Mouse (Mus musculus): ENCODE measurements at regions not wholly inside any gene's neighbourhood (a gene's known extent, or its start where the extent isn't known, plus 50 kb on each side); places are given as distances from the start of the nearest gene placed in this dataset.

- no peak for DNase-seq (ENCODE audit: low spot score in 2 of 2)
Observed at GRCm38 (mm10) chr13:42507535-42507934, 172.9 kb upstream of the Phactr1 start.

- no peak for DNase-seq (ENCODE audit: low spot score in 2 of 2)
Observed at GRCm38 (mm10) chr13:42518686-42519085, 161.7 kb upstream of the Phactr1 start.

DNA sequence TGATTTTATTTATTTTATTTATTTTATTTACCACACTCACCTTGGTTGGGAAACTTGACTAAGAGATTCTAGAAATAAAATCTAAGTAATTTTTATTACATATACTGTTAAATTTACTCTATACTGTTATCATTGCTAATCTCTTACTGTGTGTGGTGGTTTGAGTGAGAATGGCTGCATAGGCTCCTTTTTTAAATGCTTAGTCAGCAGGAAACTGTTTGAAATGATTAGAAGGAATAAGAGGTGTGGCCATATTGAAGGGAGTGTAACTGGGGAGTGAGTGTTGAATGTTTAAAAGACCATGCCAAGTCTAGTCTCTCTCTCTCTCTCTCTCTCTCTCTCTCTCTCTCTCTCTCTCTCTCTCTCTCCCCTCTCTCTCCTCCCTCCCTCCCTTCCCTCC is 157.9 kb upstream of the Phactr1 start:
- no peak for DNase-seq (ENCODE audit: low spot score in 2 of 2)

DNA sequence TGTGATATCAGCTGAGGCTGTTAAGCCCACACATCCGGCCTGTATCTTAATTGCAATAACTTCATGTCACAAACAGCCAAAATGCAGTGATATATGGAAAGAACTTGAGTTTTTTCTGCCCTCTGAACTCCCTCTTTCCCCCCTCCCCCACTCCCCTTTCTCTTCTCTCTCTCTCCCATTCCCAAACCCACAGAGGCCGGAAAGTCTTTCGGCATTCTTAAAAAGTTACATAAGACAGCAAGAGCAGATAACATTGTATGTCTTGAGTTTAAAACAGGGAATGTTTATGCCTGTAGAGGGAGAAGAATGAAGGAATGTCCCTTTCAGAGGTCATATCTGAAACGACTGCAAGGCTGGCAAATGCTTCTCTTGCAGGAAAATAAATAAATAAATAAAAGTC is 154.3 kb upstream of the Phactr1 start:
- no peak for DNase-seq (ENCODE audit: low spot score in 2 of 2)

- no peak for DNase-seq (ENCODE audit: low spot score in 2 of 2)
Observed at GRCm38 (mm10) chr13:42526966-42527365, 153.5 kb upstream of the Phactr1 start.

DNA sequence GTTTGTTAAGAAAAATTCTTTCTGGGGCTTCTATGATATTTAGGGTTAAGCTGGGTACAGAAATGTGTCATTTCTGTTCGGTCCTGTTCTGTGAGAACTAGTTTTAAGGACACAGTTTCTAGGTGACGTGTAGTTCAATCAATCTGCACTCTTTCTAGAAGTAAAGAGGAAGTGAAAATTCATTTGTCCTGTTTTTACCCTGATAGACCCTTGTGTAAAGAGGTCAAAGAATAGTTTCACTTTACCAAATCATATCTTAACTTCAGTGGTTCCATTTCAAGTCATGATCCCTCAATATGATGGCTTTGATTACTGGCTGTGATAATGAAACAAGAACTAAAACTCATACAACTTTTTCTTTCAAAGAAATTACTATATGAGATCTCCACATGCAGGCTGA is 152.3 kb upstream of the Phactr1 start:
- no peak for DNase-seq (ENCODE audit: low spot score in 2 of 2)

GRCm38 (mm10) chr13:42536501-42537210 is 143.8 kb upstream of the Phactr1 start:
- DNase-seq (ENCODE audit: low spot score in 2 of 2): peak; percentile 40 to 54

DNA sequence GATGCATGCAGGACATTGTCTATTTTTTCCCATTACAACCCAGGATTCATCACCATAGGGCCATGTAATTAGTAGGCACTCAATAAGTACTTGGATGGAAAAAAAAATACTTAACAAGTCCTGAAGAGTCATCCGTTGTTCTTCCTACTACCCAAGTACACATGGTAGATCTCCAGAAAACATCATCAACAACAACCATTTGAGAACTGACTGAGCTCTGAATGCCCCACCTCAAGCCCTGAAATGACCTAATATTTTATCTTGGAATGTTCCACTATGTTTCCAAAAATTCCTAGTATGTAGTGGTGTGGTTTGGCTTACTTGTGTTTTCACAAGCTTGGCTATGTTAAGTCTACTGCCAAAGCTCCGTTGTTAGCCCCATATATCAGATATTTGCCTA is 142.4 kb upstream of the Phactr1 start:
- DNase-seq (ENCODE audit: low spot score in 2 of 2): no peak

- DNase-seq (ENCODE audit: low spot score in 2 of 2): no peak
Observed at GRCm38 (mm10) chr13:42544536-42545094, 135.8 kb upstream of the Phactr1 start.

DNA sequence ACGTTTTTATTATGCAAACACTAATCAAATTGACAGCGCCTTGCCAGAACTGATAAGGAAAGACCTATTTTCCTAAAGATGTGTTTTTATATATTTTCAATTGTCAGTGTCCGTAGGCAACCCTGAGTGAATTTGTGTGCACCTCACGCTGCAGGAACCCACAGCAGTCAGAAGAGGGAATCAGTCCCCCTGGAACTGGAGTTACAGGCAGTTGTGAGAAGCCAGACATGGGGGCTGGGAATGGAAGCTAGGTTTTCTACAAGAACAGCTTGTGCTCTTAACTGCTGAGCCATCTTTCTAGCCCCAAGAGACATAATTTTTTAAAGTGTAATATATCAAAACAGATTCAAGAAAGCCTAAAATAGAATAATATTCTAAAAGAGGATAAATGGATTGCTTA is 134.0 kb upstream of the Phactr1 start:
- DNase-seq (ENCODE audit: low spot score in 2 of 2): no peak

DNA sequence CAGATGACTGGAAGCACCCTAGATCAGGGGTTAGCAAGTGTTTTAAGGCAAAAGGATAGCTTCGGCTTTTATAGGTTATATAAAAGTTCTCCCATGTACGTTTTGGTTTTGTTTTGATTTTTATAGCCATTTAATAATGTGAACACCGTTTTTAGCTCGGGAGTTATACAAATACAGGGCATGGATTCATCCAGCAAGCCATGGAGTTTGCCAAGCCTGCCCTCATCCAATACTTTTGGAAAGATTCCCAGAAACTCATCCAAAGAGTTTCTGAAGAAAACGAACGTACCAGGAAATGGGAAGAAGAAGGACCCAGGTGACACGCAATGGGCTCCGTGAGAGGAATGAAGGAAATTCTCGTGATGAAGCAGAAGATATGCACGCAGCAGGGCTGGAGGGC is 133.6 kb upstream of the Phactr1 start:
- DNase-seq (ENCODE audit: low spot score in 2 of 2): peak in 1 of 2 experiments; percentile 11

DNA sequence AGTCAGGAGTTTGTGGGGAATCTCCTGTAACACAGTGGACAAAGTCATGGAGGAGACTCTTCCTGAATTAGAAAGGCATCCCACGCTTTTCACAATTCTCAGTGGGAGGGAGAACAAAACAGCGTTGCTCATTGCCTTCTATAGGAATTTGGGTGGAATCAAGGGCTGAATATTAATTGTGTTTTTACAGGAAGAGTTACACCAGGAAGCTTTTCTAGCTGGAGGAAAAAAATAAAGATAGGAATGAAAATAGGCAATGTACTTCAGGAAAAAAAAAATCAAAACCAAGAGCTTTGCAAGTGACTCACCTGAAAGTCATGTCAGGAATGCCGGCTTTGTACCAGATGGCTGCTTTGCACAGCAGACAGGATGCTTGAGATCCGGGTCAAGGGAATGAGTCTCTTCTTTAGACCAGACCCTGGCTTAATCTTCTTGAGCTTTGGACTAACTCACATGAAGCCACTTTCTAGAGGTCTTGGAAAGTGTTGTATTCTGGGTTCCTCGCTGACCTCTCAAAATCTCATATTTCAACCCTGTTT is 131.3 kb upstream of the Phactr1 start:
- no peak for DNase-seq (ENCODE audit: low spot score in 2 of 2)

DNA sequence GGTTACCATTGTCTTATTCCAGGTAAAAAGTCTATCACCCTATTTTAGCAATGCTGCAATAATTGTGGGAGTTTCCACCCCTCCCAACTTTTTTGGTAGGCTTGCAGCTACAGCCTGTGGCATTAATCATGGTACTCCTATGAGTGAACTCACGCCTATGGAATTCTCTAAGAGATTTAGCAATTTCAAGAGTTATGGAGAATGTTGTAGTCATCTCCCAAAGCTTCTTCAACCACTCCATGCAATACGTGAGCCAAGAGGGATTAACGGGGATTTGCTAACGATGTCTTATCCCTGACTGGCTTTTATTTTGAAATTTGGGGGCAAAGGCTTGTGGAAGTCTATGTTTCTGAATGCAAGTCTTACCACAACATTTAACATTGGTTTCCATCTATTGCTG is 125.5 kb upstream of the Phactr1 start:
- DNase-seq (ENCODE audit: low spot score in 2 of 2): no peak

- DNase-seq (ENCODE audit: low spot score in 2 of 2): no peak
Observed at GRCm38 (mm10) chr13:42558526-42558925, 121.9 kb upstream of the Phactr1 start.

DNA sequence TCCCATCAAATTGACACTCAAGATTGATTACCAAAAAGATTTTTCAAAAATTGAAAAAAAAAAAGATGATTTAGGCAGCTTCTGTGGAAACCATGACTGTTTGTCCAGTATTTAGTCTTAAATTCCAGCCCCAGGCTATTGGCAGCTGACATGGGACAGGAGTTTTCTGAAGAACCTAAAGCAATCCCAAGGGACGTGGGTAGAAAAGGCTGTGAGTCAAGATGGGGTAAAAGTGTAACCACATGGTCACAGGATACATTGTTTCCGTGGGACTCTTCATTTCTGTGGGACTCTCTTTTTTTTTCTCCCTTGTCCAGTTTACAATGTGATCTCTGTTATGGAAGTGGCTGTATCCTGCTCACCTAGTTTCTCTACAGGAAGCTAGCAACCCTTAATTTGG is 119.0 kb upstream of the Phactr1 start:
- no peak for DNase-seq (ENCODE audit: low spot score in 2 of 2)

DNA sequence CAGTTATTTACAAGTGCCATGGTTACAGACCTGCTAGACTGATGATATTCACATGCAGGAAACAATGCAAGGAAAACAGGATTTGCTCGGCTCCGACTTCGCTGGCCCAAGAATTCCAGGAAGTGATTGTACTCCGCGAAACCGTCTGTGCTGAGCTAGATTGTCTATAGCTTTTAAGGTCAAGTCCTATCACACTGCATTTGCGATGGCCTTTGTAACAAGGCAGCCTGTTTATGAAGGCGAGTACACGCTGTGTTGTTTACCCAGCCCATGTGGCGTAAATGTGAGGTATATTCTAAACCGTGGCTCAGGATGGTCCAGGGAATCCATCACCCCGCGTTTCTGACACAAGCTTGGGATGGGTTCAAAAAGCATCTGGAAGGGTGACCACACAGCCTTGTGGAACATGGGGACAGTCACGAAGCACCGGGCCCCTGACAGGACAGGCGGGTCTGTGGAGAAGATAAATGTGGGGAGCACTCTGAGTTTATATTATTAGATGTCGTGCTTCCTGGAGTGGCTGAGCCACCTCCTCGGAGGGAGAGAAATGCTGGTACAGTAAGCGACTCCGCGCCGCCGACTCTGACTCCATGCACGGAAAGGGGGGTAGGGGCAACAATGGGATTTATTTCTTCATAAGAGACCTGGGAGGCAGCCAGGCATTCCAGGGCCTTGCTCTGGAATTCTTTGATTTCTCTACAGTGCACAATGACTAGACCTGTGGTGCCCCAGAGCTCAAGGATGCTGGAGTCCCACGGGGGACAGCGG is 114.9 kb upstream of the Phactr1 start:
- no peak for DNase-seq (ENCODE audit: low spot score in 2 of 2)

GRCm38 (mm10) chr13:42570600-42571348 is 109.6 kb upstream of the Phactr1 start:
- DNase-seq (ENCODE audit: low spot score in 2 of 2): no peak

DNA sequence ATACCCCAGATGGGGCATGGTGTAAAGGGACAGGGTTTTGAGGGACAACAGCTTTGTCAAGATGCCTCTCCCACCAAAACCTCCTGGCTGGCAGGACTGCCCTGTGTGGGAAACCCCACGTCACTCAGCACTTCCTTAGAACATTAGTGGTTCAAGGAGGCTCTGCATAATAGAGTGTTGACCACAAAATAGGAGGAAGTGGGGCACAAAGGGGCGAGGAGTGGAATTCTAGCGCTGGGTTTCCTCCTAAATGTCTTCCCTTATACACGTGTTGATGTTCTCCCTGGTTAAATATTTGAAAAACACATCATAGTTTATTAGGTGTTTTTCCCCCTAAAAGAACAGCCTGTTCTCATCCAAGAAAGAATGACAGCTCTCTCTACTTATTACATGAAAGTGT is 106.2 kb upstream of the Phactr1 start:
- no peak for DNase-seq (ENCODE audit: low spot score in 2 of 2)

- peak; percentile 91 to 93 for DNase-seq (ENCODE audit: low spot score in 2 of 2)
Observed at GRCm38 (mm10) chr13:42575725-42576426, 104.5 kb upstream of the Phactr1 start.

- no peak for DNase-seq (ENCODE audit: low spot score in 2 of 2)
Observed at GRCm38 (mm10) chr13:42579471-42579870, 101.0 kb upstream of the Phactr1 start.

GRCm38 (mm10) chr13:42589136-42589535 is 91.3 kb upstream of the Phactr1 start:
- DNase-seq (ENCODE audit: low spot score in 2 of 2): no peak
